Mouse (Mus musculus) kidney, embryonic 14.5 days (tissue): ENCODE measurements around the gene Msh6. TPM values are rescaled to one million over a fixed set of nuclear protein-coding genes. Genes with fewer than 3 reads are reported as not detected.
A peak's percentile ranks its signal among the peaks of the same experiment; 100 is the strongest.
"Not testable (repeated sequence)": the region's sequence is repeated elsewhere in the genome, so short reads cannot be mapped to it uniquely, and the experiment has no call there.

Source experiments
- ATAC-seq: fragments of 200-750 bp; cut with Nextera tagmentation; 2 replicates; pipeline ENCODE4 v1.8.0; 2017; ENCODE audit warnings: moderate number of reproducible peaks, mild to moderate bottlenecking, moderate TSS enrichment, moderate library complexity; ENCODE audit not compliant: low FRiP score, low TSS enrichment
- H3K27ac ChIP-seq: fragments of 300-500 bp; sonication (generic); 2 replicates; pipeline ENCODE4 v1.5.1; 2014; ENCODE audit warnings: low read depth, mild to moderate bottlenecking, low read length, moderate library complexity, mixed read lengths
- H3K27me3 ChIP-seq: fragments of 300-500 bp; sonication (generic); 2 replicates; pipeline ENCODE4 v1.6.1; 2014; ENCODE audit warnings: mild to moderate bottlenecking, low read length; ENCODE audit not compliant: control insufficient read depth, insufficient read depth
- H3K36me3 ChIP-seq: fragments of 300-500 bp; sonication (generic); 2 replicates; pipeline ENCODE4 v1.6.1; 2014; ENCODE audit warnings: low read length, mixed read lengths; ENCODE audit not compliant: control insufficient read depth, insufficient read depth
- H3K4me1 ChIP-seq: fragments of 300-500 bp; sonication (generic); 2 replicates; pipeline ENCODE4 v1.6.1; 2014; ENCODE audit warnings: low read length, mixed read lengths; ENCODE audit not compliant: control insufficient read depth, insufficient read depth
- H3K4me2 ChIP-seq: fragments of 300-500 bp; sonication (generic); replicated peaks from 2 replicates; pipeline ENCODE4 v1.6.1; 2014; ENCODE audit warnings: low read depth, mild to moderate bottlenecking, low read length
- H3K4me3 ChIP-seq: fragments of 300-500 bp; sonication (generic); 2 replicates; pipeline ENCODE4 v1.5.1; 2014; ENCODE audit warnings: mild to moderate bottlenecking, low read length
- H3K9ac ChIP-seq: fragments of 300-500 bp; sonication (generic); 2 replicates; pipeline ENCODE4 v1.6.1; 2014; ENCODE audit warnings: low read depth, mild to moderate bottlenecking, low read length, moderate library complexity
- H3K9me3 ChIP-seq: fragments of 300-500 bp; sonication (generic); 2 replicates; pipeline ENCODE4 v1.6.1; 2016; ENCODE audit warnings: low read length; ENCODE audit not compliant: control insufficient read depth
- WGBS: fragments of 180-500 bp; shearing (Covaris S2); extraction: QIAGEN DNeasy Blood & Tissue Kit; methylation state at CpG from one replicate; pipeline ENCODE4 v1.1.7; 2014; 5-methylcytosine and 5-hydroxymethylcytosine counted together
- polyA plus RNA-seq: library from polyadenylated mRNA; unstranded; fragments of >200 nt; fragmentation: Nextera tagmentation; extraction: Ambion mirVana; gene quantifications from 2 replicates; pipeline ENCODE4 v1.2.1, GENCODE M21; 2014

Msh6 gene
- polyA plus RNA-seq, 1 experiment from 2014 or later = 70.6 TPM

- H3K4me2 ChIP-seq, H3K27ac ChIP-seq, ATAC-seq, H3K9ac ChIP-seq, H3K4me1 ChIP-seq, H3K27me3 ChIP-seq, H3K9me3 ChIP-seq, H3K36me3 ChIP-seq, H3K4me3 ChIP-seq: not testable (repeated sequence)
- WGBS = 74% methylated on average over 5 of the region's 5 CpGs
These were observed 14.9 kb upstream of the Msh6 start for GRCm38 (mm10) chr17:87959931-87960330.

- ATAC-seq = no peak
These were observed 11.5 kb upstream of the Msh6 start for GRCm38 (mm10) chr17:87963081-87964075.

GRCm38 (mm10) chr17:87968483-87968926 lies 6.4 kb upstream of the Msh6 start:
- H3K4me2 ChIP-seq, H3K27ac ChIP-seq, H3K4me3 ChIP-seq, H3K9ac ChIP-seq, H3K27me3 ChIP-seq, H3K9me3 ChIP-seq, H3K36me3 ChIP-seq, H3K4me1 ChIP-seq: not testable (repeated sequence)
- peak; percentile 76 for ATAC-seq
- 55% methylated on average over 5 of the region's 8 CpGs for WGBS

More at GRCm38 (mm10) chr17:87963081-87964075, 11.5 kb upstream of the Msh6 start:
- no peaks in the 10 kb centered on the region for H3K4me1 ChIP-seq
- no peak overlapping the region for H3K27ac ChIP-seq
- 0 out of 2 replicates have a peak, but pooled peaks cover 3% of the 10 kb centered on the region for H3K9me3 ChIP-seq
- H3K27me3 ChIP-seq = no peaks in the 10 kb centered on the region
- 89% methylated on average over 13 of the region's 14 CpGs for WGBS
- no peak overlapping the region for H3K4me3 ChIP-seq
- H3K9ac ChIP-seq = no peak overlapping the region
- H3K36me3 ChIP-seq = no peaks in the 10 kb centered on the region
- no peak overlapping the region for H3K4me2 ChIP-seq

GRCm38 (mm10) chr17:87971696-87972591 lies 2.9 kb upstream of the Msh6 start:
- H3K27me3 ChIP-seq, H3K36me3 ChIP-seq, H3K4me3 ChIP-seq, H3K4me2 ChIP-seq, H3K9ac ChIP-seq, H3K9me3 ChIP-seq, ATAC-seq, H3K27ac ChIP-seq: not testable (repeated sequence)
- WGBS = 89% methylated on average over 15 of the region's 15 CpGs
- H3K4me1 ChIP-seq = peaks cover 11% of the 10 kb centered on the region; the same call in 1 of the 2 replicates

GRCm38 (mm10) chr17:87972856-87973255 lies 2.0 kb upstream of the Msh6 start:
- Histone ChIP-seq H3K9ac (no peak overlapping the region), H3K27ac (no peak overlapping the region), H3K4me2 (no peak overlapping the region), H3K36me3 (peaks cover 3% of the 10 kb centered on the region; the same call in 1 of the 2 replicates), H3K4me1 (peaks cover 13% of the 10 kb centered on the region; the same call in 1 of the 2 replicates), H3K9me3 (no peaks in the 10 kb centered on the region), H3K27me3 (no peaks in the 10 kb centered on the region), H3K4me3 (no peak overlapping the region)
- ATAC-seq = no peak
- WGBS = 62% methylated on average over 5 of the region's 5 CpGs

- ATAC-seq = no peak
- 69% methylated on average over 10 of the region's 10 CpGs for WGBS
- Histone ChIP-seq H3K4me2 (no peak overlapping the region; the same call in 1 of the 2 replicates), H3K4me1 (peaks cover 18% of the 10 kb centered on the region; the same call in 1 of the 2 replicates), H3K27me3 (no peaks in the 10 kb centered on the region), H3K9ac (no peak overlapping the region), H3K27ac (no peak overlapping the region), H3K4me3 (no peak overlapping the region), H3K9me3 (no peaks in the 10 kb centered on the region), H3K36me3 (peaks cover 5% of the 10 kb centered on the region; the same call in 1 of the 2 replicates)
These were observed 1.3 kb upstream of the Msh6 start for GRCm38 (mm10) chr17:87973261-87974167.

GRCm38 (mm10) chr17:87975229-87975853 lies 479 bp downstream of the Msh6 start:
- no peaks in the 10 kb centered on the region for H3K27me3 ChIP-seq
- peak overlapping the region; percentile 86 for H3K4me3 ChIP-seq
- H3K36me3 ChIP-seq = peaks cover 10% of the 10 kb centered on the region; the same call in 1 of the 2 replicates
- under 1% methylated on average over 55 of the region's 68 CpGs for WGBS
- no peaks in the 10 kb centered on the region for H3K9me3 ChIP-seq
- peaks cover 18% of the 10 kb centered on the region; the same call in 1 of the 2 replicates for H3K4me1 ChIP-seq
- peak overlapping the region; percentile 90 for H3K9ac ChIP-seq
- peak overlapping the region; percentile 88 for H3K27ac ChIP-seq
- peak overlapping the region; percentile 66 for H3K4me2 ChIP-seq
- ATAC-seq = peak; percentile 65
